Mouse (Mus musculus) lung, embryonic 14.5 days (tissue): ENCODE data around the gene Sod2. TPM values are rescaled to one million over a fixed set of nuclear protein-coding genes. Genes with fewer than 3 reads are reported as not detected.
"Not testable (repeated sequence)": the region's sequence is repeated elsewhere in the genome, so short reads cannot be mapped to it uniquely, and the experiment has no call there.

ENCODE experiments used
- ATAC-seq: fragments of 200-750 bp; cut with Nextera tagmentation; 2 replicates; pipeline ENCODE4 v1.8.0; 2017; ENCODE audit warnings: mild to moderate bottlenecking, moderate TSS enrichment, moderate library complexity; ENCODE audit not compliant: insufficient read depth
- DNase-seq: peaks from one replicate; pipeline ENCODE4 v3.0.0-alpha.2; 2015
- H3K27ac ChIP-seq: fragments of 300-500 bp; sonication (generic); 2 replicates; pipeline ENCODE4 v1.5.1; 2014; ENCODE audit warnings: low read depth, mild to moderate bottlenecking, moderate library complexity
- H3K27me3 ChIP-seq: fragments of 300-500 bp; sonication (generic); 2 replicates; pipeline ENCODE4 v1.6.1; 2014; ENCODE audit warnings: low read length, control low read depth; ENCODE audit not compliant: insufficient read depth
- H3K36me3 ChIP-seq: fragments of 300-500 bp; sonication (generic); 2 replicates; pipeline ENCODE4 v1.6.1; 2014; ENCODE audit warnings: control low read depth; ENCODE audit not compliant: insufficient read depth
- H3K4me1 ChIP-seq: fragments of 300-500 bp; sonication (generic); 2 replicates; pipeline ENCODE4 v1.6.1; 2014; ENCODE audit warnings: antibody characterized with exemption, control low read depth; ENCODE audit not compliant: insufficient read depth
- H3K4me2 ChIP-seq: fragments of 300-500 bp; sonication (generic); 2 replicates; pipeline ENCODE4 v1.6.1; 2014; ENCODE audit warnings: mild to moderate bottlenecking
- H3K4me3 ChIP-seq: fragments of 300-500 bp; sonication (generic); 2 replicates; pipeline ENCODE4 v1.5.1; 2014; ENCODE audit warnings: low read depth, low read length
- H3K9ac ChIP-seq: fragments of 300-500 bp; sonication (generic); 2 replicates; pipeline ENCODE4 v1.6.1; 2014
- H3K9me3 ChIP-seq: fragments of 300-500 bp; sonication (generic); 2 replicates; pipeline ENCODE4 v1.6.1; 2016; ENCODE audit warnings: low read depth, low read length, control low read depth
- WGBS: fragments of 180-500 bp; shearing (Covaris S2); extraction: QIAGEN DNeasy Blood & Tissue Kit; methylation state at CpG from one replicate; pipeline ENCODE4 v1.1.7; 2014; 5-methylcytosine and 5-hydroxymethylcytosine counted together
- polyA plus RNA-seq: library from polyadenylated mRNA; unstranded; fragments of >200 nt; fragmentation: Nextera tagmentation; extraction: Ambion mirVana; gene quantifications from 2 replicates; pipeline ENCODE4 v1.2.1, GENCODE M21; 2014

Gene Sod2
- polyA plus RNA-seq, 1 experiment from 2014 or later, result 106 TPM

- H3K9ac ChIP-seq, H3K4me1 ChIP-seq, H3K4me2 ChIP-seq, DNase-seq, H3K9me3 ChIP-seq, H3K27ac ChIP-seq, ATAC-seq, H3K4me3 ChIP-seq, H3K27me3 ChIP-seq, H3K36me3 ChIP-seq: not testable (repeated sequence)
- WGBS, result 67% methylated on average over 3 of the region's 5 CpGs
Measured at GRCm38 (mm10) chr17:13069227-13069626, 62.6 kb downstream of the Sod2 start.

Other genes with a start within 250 kb of the Sod2 start
- 86.6 and 87.0 TPM in 2 replicates for gene Igf2r, start 237.2 kb upstream of the Sod2 start, polyA plus RNA-seq
- 0.67 and 0.97 TPM in 2 replicates for gene Mas1, start 138.7 kb upstream of the Sod2 start, polyA plus RNA-seq
- 0.09 TPM in 1 of 2 replicates, not detected in the other for gene Mrgprh, start 130.8 kb upstream of the Sod2 start, polyA plus RNA-seq
- 1.4 and 2.0 TPM in 2 replicates for gene Pnldc1, start 96.6 kb upstream of the Sod2 start, polyA plus RNA-seq
- gene Tcp1, start 91.1 kb upstream of the Sod2 start, polyA plus RNA-seq, result 469 and 508 TPM in 2 replicates
- gene Mrpl18, start 90.5 kb upstream of the Sod2 start, polyA plus RNA-seq, result 150 and 151 TPM in 2 replicates
- 0.67 and 0.69 TPM in 2 replicates for gene Acat3, start 66.2 kb upstream of the Sod2 start, polyA plus RNA-seq
- 93.7 and 98.2 TPM in 2 replicates for gene Acat2, start 46.1 kb upstream of the Sod2 start, polyA plus RNA-seq
- gene Wtap, start 12.7 kb upstream of the Sod2 start, polyA plus RNA-seq, result 136 TPM in 2 replicates
- gene Gpr31b, start 45.5 kb downstream of the Sod2 start, polyA plus RNA-seq, result not detected in 2 replicates
- not detected in 2 replicates for gene Tcp10b, start 54.3 kb downstream of the Sod2 start, polyA plus RNA-seq
- gene Unc93a, start 125.0 kb downstream of the Sod2 start, polyA plus RNA-seq, result not detected in 2 replicates
- gene Smok2a, start 214.3 kb downstream of the Sod2 start, polyA plus RNA-seq, result not detected in 2 replicates
- not detected in 2 replicates for gene Smok2b, start 223.4 kb downstream of the Sod2 start, polyA plus RNA-seq